Mouse (Mus musculus) urinary bladder, adult 2 months (tissue): Measurements from ENCODE around the gene Rsph3b. TPM values are rescaled to one million over a fixed set of nuclear protein-coding genes. Genes with fewer than 3 reads are reported as not detected.
"Not testable (repeated sequence)": the region's sequence is repeated elsewhere in the genome, so short reads cannot be mapped to it uniquely, and the experiment has no call there.

ENCODE experiments used
- DNase-seq: peaks from one replicate; pipeline ENCODE4 v3.0.0; 2022; ENCODE audit warnings: low spot score
- polyA plus RNA-seq: library from polyadenylated mRNA; depleted of rRNA; stranded (reverse); fragments of >200 nt; gene quantifications from 2 replicates; pipeline ENCODE4 v1.2.3, GENCODE M21; 2012

The Rsph3b gene
- polyA plus RNA-seq, 1 experiment: 32.8 TPM

- not testable (repeated sequence) for DNase-seq
Measured at GRCm38 (mm10) chr17:6959543-6960259, 11.2 kb upstream of the Rsph3b start.

GRCm38 (mm10) chr17:6958881-6959280 is 10.4 kb upstream of the Rsph3b start:
- DNase-seq: not testable (repeated sequence)

GRCm38 (mm10) chr17:6948769-6949228 is 317 bp upstream of the Rsph3b start:
- DNase-seq: not testable (repeated sequence)

DNA sequence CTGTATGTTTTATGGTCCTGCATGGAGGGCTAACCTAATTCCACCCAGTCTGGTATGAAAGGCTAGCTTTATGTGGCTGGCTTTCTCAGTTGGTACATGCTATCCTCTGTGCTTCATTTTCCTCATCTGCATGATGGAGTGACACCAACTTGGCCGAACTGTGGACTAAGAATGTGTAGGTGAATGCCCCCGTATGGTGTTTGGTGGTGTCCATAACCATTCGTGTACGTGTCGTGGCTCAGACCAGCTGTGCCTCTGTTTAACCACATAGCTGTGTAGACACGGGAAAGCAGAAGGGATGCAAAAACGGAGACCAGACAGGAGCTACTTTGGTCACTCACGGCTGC is 872 bp downstream of the Rsph3b start:
- not testable (repeated sequence) for DNase-seq

- DNase-seq: not testable (repeated sequence)
Measured at GRCm38 (mm10) chr17:6942560-6942959, 5.9 kb downstream of the Rsph3b start.

- DNase-seq: not testable (repeated sequence)
Measured at GRCm38 (mm10) chr17:6931625-6932024, 16.9 kb downstream of the Rsph3b start.

GRCm38 (mm10) chr17:6920351-6920894 is 28.1 kb downstream of the Rsph3b start:
- DNase-seq: not testable (repeated sequence)

GRCm38 (mm10) chr17:6919388-6919787 is 29.1 kb downstream of the Rsph3b start:
- not testable (repeated sequence) for DNase-seq

- not testable (repeated sequence) for DNase-seq
Measured at GRCm38 (mm10) chr17:6915282-6915681, 33.2 kb downstream of the Rsph3b start.

DNA sequence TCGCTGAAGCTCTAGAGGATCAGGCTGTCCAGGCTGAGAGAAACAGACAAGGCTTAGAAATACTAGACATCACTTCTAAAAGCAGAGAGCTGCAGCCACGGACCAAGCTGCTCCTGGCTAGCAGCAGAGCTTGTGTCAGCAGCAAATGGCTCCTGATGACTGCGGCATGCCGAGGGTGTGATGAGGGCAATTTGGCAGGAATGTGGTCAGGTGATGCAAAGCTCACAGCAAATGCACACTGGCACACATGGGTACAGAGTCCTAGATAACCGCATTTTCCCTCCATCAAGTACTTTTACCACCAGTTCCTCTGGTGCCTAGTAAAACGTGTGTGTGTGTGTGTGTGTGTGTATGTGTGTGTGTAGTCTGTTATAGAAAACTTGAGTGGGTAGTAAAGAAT is 34.4 kb downstream of the Rsph3b start:
- DNase-seq: not testable (repeated sequence)

DNA sequence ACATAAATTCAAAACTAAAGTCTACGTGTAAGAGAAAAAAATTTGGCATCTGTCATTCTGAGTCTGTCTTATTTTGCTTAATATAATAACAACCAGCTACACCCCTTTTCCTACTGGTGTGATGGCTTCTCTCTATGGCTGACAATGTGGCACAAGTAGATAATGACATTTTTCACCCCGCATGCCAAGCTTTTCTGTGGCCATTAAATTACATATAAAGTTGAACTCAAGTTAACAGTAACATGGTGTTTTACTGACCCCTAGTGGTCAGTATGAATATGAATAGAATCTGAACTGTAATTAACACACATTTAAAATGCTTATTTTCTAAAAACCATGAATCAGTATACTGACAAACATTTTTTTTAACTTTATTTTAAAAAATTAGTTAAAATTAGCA is 48.1 kb downstream of the Rsph3b start:
- not testable (repeated sequence) for DNase-seq

DNA sequence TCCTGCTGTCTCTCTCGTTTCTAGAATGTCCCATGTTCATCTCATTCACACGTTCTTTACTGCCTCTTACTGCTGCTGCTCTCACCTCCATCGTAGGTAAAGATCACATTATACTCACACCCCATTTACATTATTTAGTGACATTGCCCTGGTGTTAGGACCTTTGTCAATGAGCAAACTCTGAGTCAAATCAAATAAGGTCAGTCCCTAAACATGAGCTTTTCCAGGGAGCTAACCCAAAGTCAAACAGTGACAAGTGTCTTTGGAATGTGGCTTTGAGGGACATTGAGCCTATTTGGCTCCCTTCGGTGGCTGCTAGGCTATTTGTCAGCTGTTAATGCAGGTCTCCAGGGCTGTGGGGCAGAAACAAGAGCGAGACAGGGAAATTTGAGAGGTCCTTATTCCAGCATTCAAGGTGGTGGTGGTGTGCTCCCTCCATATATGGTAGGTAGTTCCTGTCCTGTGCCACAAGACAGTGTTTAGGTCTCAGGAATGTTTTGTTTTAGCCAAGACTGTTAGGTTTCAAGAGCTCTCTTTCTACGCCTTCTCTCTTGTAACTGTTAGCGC is 50.4 kb downstream of the Rsph3b start:
- not testable (repeated sequence) for DNase-seq

DNA sequence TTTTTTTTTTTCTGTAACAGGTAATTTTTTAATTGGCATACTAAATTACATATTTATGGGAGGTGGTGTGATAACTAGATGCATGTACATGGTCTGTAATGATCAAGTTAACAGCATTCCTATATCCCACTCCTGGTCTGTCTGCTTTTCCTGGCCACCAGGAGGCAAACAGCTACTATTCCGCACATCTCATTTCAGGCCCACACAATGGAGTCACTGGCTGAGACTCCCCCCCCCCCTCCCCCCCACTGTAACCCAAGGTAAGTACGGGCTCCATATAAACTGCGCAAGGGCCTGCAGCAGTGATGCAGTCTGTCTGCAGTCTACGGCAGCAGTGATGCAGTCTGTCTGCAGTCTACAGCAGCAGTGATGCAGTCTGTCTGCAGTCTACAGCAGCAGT is 51.7 kb downstream of the Rsph3b start:
- DNase-seq: no peak

- DNase-seq: no peak
Measured at GRCm38 (mm10) chr17:6893332-6893731, 55.1 kb downstream of the Rsph3b start.

- no peak for DNase-seq
Measured at GRCm38 (mm10) chr17:6891966-6892934, 56.2 kb downstream of the Rsph3b start.

GRCm38 (mm10) chr17:6886445-6886844 is 62.0 kb downstream of the Rsph3b start:
- no peak for DNase-seq

GRCm38 (mm10) chr17:6884531-6884930 is 64.0 kb downstream of the Rsph3b start:
- no peak for DNase-seq

- no peak for DNase-seq
Measured at GRCm38 (mm10) chr17:6881306-6881705, 67.2 kb downstream of the Rsph3b start.

GRCm38 (mm10) chr17:6871421-6871820 is 77.1 kb downstream of the Rsph3b start:
- no peak for DNase-seq

DNA sequence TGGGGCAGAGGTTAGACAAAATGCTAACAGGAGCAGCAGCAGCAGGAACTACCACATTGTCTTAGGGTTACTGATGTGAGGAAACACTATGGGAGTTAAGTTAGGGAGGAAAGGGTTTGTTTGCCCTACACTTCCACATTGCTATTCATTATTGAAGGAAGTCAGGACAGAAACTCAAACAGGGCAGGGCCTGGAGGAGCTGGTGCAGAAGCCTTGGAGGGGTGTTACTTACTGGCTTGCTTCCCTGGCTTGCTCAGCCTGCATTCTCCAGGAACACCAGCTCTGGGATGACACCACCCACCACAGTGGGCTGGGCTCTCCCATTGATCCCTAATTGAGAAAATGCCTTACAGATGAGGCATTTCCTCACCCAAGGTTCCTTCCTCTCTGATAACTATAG is 79.7 kb downstream of the Rsph3b start:
- DNase-seq: no peak

DNA sequence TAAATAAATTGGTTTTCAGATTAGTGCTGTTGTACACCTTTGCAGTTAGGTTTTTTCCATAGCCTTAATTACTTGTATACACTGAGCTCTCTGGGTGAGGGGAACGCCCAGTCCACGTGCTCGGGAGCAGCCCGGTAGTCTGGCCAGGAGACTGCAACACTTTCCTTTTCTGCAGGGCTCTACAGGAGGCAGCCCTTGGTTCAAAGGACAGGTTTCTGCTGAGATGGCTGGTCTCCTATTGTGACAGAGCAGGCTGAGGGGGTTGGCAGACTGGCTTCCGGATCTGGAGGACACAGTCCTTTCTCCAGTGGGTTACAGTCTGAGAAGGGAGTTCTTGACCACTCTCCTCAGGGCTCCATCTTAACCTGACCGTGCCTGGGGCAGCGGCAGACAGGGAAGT is 80.7 kb downstream of the Rsph3b start:
- no peak for DNase-seq

- DNase-seq: no peak
Measured at GRCm38 (mm10) chr17:6866576-6866975, 81.9 kb downstream of the Rsph3b start.
